Mouse (Mus musculus): ENCODE results near the gene Btf3l4. TPM values are rescaled to one million over a fixed set of nuclear protein-coding genes. Genes with fewer than 3 reads are reported as not detected.

Btf3l4 gene
- polyA plus RNA-seq, 1 experiment from 2014 or later, result 255 TPM

DNA sequence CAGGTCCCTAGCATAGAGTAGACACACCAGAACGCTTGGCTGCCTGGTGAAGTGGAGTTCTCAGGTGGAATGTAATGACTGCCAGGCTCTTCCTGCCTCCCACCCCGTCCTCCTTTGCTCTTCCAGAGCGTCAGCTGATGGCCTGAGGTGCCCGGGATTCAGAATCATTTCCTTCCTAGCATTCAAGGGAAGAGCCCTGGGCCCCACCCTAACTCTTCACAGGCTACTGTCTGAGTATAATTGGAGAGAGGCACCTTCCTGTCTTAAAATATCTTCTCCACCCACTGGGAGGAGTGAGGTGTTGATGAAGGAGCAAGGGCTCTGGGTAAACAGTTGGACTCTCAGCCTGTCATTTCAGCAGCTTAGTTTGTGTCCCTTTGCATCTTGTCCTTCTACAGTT lies 36.7 kb downstream of the Btf3l4 start:
- no peaks in the 10 kb centered on the region for H3K36me3 ChIP-seq (ENCODE audit: control insufficient read depth, insufficient read depth, low read length)
- no peak for ATAC-seq (ENCODE audit: low FRiP score, low TSS enrichment)
- H3K27me3 ChIP-seq (ENCODE audit: control insufficient read depth, insufficient read depth, low read length), result no peaks in the 10 kb centered on the region
- H3K4me1 ChIP-seq (ENCODE audit: control insufficient read depth, insufficient read depth, low read length), result no peaks in the 10 kb centered on the region
- no peak overlapping the region for H3K9ac ChIP-seq (replicated peaks; ENCODE audit: low read length)
- no peaks in the 10 kb centered on the region for H3K9me3 ChIP-seq (ENCODE audit: control insufficient read depth, low read length)
- H3K4me2 ChIP-seq (ENCODE audit: low read length), result no peak overlapping the region
- no peak overlapping the region for H3K27ac ChIP-seq (replicated peaks; ENCODE audit: low read depth, low read length)
- H3K4me3 ChIP-seq (replicated peaks; ENCODE audit: low read depth, low read length), result no peak overlapping the region
- no peak for DNase-seq
- WGBS, result 71% methylated on average over 4 of the region's 4 CpGs

DNA sequence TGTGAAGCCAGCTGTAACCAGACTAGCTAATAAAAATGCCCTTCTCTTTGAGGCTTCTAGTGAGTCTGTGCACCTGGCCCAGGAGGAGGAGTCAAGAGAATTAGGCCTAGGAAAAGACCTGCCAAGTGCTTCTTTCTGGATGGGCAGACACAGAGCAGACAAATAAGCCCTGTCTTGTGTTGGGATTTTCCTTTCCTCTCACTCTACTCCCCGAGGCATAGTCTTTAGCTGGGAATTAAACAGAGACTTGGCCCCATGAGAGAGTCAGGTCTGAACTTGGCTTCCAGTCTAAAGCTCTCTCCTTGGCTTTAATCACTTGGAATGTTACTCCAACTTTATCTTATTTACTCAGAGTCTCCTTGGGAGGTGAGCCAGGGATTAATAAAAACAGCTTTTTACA lies 39.5 kb downstream of the Btf3l4 start:
- Histone ChIP-seq H3K27ac (replicated peaks; ENCODE audit: low read depth, low read length) (no peak overlapping the region), H3K9me3 (ENCODE audit: control insufficient read depth, low read length) (no peaks in the 10 kb centered on the region), H3K36me3 (ENCODE audit: control insufficient read depth, insufficient read depth, low read length) (no peaks in the 10 kb centered on the region), H3K4me2 (ENCODE audit: low read length) (no peak overlapping the region), H3K27me3 (ENCODE audit: control insufficient read depth, insufficient read depth, low read length) (no peaks in the 10 kb centered on the region), H3K4me1 (ENCODE audit: control insufficient read depth, insufficient read depth, low read length) (no peaks in the 10 kb centered on the region), H3K4me3 (replicated peaks; ENCODE audit: low read depth, low read length) (no peak overlapping the region), H3K9ac (replicated peaks; ENCODE audit: low read length) (no peak overlapping the region)
- 61% methylated on average over 1 of the region's 1 CpGs for WGBS
- no peak for ATAC-seq (ENCODE audit: low FRiP score, low TSS enrichment)
- DNase-seq, result no peak

DNA sequence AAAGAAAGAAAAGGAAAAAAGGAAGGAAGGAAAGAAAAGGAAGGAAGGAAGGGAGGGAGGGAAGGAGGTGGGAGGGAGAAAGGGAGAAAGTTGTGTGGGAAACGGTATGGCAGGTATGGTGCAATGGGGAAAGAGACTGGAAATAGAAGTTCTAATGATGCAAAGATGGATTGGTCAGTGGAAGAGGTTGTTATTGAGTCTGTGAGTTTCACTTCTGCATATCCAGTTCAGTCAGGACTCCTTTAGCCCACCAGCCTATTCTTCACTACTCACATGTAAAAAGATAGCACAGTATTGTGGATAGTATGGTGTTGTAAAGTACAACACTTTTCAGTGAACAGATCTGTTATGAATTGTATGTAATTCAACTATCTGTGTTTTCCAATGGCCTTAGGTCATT lies 42.9 kb downstream of the Btf3l4 start:
- Histone ChIP-seq H3K36me3 (ENCODE audit: control insufficient read depth, insufficient read depth, low read length) (no peaks in the 10 kb centered on the region), H3K27me3 (ENCODE audit: control insufficient read depth, insufficient read depth, low read length) (no peaks in the 10 kb centered on the region), H3K27ac (replicated peaks; ENCODE audit: low read depth, low read length) (no peak overlapping the region), H3K4me2 (ENCODE audit: low read length) (no peak overlapping the region), H3K4me3 (replicated peaks; ENCODE audit: low read depth, low read length) (no peak overlapping the region), H3K4me1 (ENCODE audit: control insufficient read depth, insufficient read depth, low read length) (no peaks in the 10 kb centered on the region), H3K9ac (replicated peaks; ENCODE audit: low read length) (no peak overlapping the region), H3K9me3 (ENCODE audit: control insufficient read depth, low read length) (no peaks in the 10 kb centered on the region)
- DNase-seq (no peak), ATAC-seq (ENCODE audit: low FRiP score, low TSS enrichment) (no peak)
- WGBS, result 73% methylated on average over 1 of the region's 1 CpGs

DNA sequence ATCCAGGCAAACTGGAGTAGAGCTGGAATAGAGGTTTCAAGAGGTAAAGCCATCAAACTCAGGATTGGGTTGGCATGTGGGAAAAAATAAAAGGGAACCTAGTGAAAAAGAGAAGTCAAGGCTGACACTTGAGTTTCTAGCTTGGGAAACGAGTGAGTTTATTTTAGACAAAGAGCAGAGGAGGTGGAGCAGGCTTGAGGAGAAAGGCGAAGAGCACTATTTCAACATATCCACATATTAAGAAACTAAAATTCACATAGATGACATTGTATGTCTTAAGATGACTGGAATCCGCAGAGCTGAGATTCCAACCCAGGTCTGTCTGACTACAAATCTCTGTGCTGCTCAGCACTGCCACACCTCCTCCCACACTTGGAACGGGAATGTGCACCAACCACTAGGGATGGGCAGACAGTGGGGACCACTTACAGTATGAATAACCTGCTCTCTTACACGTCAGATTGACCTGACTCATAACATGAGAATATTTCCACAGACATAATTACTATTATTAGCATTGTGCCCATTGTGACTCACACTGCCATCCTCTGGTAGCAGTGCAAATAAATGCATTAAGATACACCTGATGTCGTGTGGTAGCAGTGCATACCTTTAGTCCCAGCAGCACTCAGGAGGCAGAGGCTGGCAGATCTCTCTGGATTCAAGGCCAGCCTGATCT lies 44.0 kb downstream of the Btf3l4 start:
- H3K9ac ChIP-seq (replicated peaks; ENCODE audit: low read length), result no peak overlapping the region
- H3K27me3 ChIP-seq (ENCODE audit: control insufficient read depth, insufficient read depth, low read length), result no peaks in the 10 kb centered on the region
- 77% methylated on average over 6 of the region's 6 CpGs for WGBS
- H3K4me3 ChIP-seq (replicated peaks; ENCODE audit: low read depth, low read length), result no peak overlapping the region
- no peaks in the 10 kb centered on the region for H3K4me1 ChIP-seq (ENCODE audit: control insufficient read depth, insufficient read depth, low read length)
- no peaks in the 10 kb centered on the region for H3K36me3 ChIP-seq (ENCODE audit: control insufficient read depth, insufficient read depth, low read length)
- no peak overlapping the region for H3K27ac ChIP-seq (replicated peaks; ENCODE audit: low read depth, low read length)
- H3K9me3 ChIP-seq (ENCODE audit: control insufficient read depth, low read length), result no peaks in the 10 kb centered on the region
- DNase-seq, result no peak
- H3K4me2 ChIP-seq (ENCODE audit: low read length), result no peak overlapping the region
- no peak for ATAC-seq (ENCODE audit: low FRiP score, low TSS enrichment)

DNA sequence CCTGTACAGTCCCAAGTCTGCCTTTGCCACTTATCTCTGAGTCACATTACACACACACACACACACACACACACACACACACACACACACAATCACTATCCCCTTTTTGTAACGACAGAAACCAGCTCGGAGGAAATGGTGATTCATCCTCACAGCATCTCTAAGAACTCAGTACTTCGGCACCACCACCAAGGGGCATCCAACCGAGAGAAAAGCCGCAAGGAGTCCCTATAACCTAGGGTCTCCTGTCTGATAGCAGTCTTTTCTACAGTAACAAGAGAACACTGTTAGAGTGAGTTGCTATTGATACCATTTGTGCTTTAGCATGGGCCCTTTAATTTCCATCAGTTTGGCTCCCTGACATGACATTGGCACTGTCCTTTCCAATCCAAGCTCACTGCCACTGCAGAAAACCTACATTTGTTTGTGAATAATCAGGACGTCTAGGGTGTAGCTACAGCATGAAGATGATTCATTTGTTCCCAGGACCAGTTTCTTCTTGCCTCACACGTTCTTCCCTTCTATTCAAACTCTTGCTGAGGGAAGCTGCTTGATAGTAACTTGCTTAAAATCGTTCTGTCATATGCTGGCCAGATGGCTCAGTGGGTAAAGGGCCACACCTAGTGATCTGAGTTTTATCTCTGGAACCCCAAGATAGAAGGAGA lies 50.9 kb downstream of the Btf3l4 start:
- Histone ChIP-seq H3K4me3 (replicated peaks; ENCODE audit: low read depth, low read length) (no peak overlapping the region), H3K36me3 (ENCODE audit: control insufficient read depth, insufficient read depth, low read length) (no peaks in the 10 kb centered on the region), H3K4me1 (ENCODE audit: control insufficient read depth, insufficient read depth, low read length) (0 out of 2 replicates have a peak, but pooled peaks cover 8% of the 10 kb centered on the region), H3K4me2 (ENCODE audit: low read length) (no peak overlapping the region), H3K27ac (replicated peaks; ENCODE audit: low read depth, low read length) (no peak overlapping the region), H3K27me3 (ENCODE audit: control insufficient read depth, insufficient read depth, low read length) (no peaks in the 10 kb centered on the region), H3K9me3 (ENCODE audit: control insufficient read depth, low read length) (no peaks in the 10 kb centered on the region), H3K9ac (replicated peaks; ENCODE audit: low read length) (no peak overlapping the region)
- DNase-seq (peak; percentile 11), ATAC-seq (ENCODE audit: low FRiP score, low TSS enrichment) (no peak)
- WGBS, result 37% methylated on average over 8 of the region's 8 CpGs

DNA sequence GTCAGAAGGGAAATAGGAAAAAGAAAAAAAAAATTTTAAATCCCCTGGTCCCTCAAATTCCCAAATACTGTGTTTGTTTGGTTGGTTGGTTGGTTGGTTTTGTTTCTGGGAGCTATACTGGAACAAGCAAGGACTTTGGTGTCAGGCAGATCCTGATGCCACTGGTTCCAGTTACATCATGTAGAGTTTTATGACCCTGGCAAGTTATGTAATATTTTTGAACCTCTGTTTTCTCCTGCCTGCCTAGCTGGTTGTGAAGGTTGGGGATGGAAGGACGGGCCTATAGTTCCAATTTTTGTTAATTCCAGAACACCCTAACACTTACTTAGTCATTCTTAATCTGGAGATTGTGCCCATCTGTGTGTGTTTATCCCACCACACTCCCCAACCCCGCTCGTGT lies 51.8 kb downstream of the Btf3l4 start:
- H3K36me3 ChIP-seq (ENCODE audit: control insufficient read depth, insufficient read depth, low read length), result no peaks in the 10 kb centered on the region
- H3K4me1 ChIP-seq (ENCODE audit: control insufficient read depth, insufficient read depth, low read length), result 0 out of 2 replicates have a peak, but pooled peaks cover 8% of the 10 kb centered on the region
- peak overlapping the region; percentile 68 for H3K4me2 ChIP-seq (ENCODE audit: low read length)
- no peak overlapping the region for H3K9ac ChIP-seq (replicated peaks; ENCODE audit: low read length)
- 46% methylated on average over 3 of the region's 3 CpGs for WGBS
- no peaks in the 10 kb centered on the region for H3K9me3 ChIP-seq (ENCODE audit: control insufficient read depth, low read length)
- DNase-seq, result no peak
- ATAC-seq (ENCODE audit: low FRiP score, low TSS enrichment), result no peak
- H3K4me3 ChIP-seq (replicated peaks; ENCODE audit: low read depth, low read length), result no peak overlapping the region
- H3K27ac ChIP-seq (replicated peaks; ENCODE audit: low read depth, low read length), result no peak overlapping the region
- no peaks in the 10 kb centered on the region for H3K27me3 ChIP-seq (ENCODE audit: control insufficient read depth, insufficient read depth, low read length)

DNA sequence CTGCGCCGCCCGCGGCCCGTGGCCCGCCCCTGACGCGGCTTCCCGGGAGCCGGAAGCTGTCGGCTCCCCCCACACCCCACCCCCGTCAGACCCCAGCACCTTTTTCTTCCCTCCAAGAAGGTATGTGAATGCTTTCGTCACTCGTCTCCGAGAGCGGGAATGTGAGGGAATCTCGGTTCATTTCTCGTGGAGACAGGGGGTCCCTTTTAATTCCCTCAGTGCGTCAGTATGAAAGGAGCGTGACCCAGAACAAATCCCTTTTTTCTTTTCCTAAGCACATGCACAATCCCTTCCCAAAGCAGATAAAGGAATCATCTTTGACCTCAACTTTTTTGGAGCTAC lies 52.6 kb downstream of the Btf3l4 start:
- no peaks in the 10 kb centered on the region for H3K9me3 ChIP-seq (ENCODE audit: control insufficient read depth, low read length)
- no peak for DNase-seq
- WGBS, result under 1% methylated on average over 20 of the region's 20 CpGs
- H3K4me1 ChIP-seq (ENCODE audit: control insufficient read depth, insufficient read depth, low read length), result 0 out of 2 replicates have a peak, but pooled peaks cover 8% of the 10 kb centered on the region
- H3K4me3 ChIP-seq (replicated peaks; ENCODE audit: low read depth, low read length), result peak overlapping the region; percentile 86
- ATAC-seq (ENCODE audit: low FRiP score, low TSS enrichment), result no peak
- H3K9ac ChIP-seq (replicated peaks; ENCODE audit: low read length), result peak overlapping the region; percentile 98
- no peaks in the 10 kb centered on the region for H3K27me3 ChIP-seq (ENCODE audit: control insufficient read depth, insufficient read depth, low read length)
- H3K36me3 ChIP-seq (ENCODE audit: control insufficient read depth, insufficient read depth, low read length), result no peaks in the 10 kb centered on the region
- peak overlapping the region; percentile 97 for H3K27ac ChIP-seq (replicated peaks; ENCODE audit: low read depth, low read length)
- peak overlapping the region; percentile 68 for H3K4me2 ChIP-seq (ENCODE audit: low read length)

DNA sequence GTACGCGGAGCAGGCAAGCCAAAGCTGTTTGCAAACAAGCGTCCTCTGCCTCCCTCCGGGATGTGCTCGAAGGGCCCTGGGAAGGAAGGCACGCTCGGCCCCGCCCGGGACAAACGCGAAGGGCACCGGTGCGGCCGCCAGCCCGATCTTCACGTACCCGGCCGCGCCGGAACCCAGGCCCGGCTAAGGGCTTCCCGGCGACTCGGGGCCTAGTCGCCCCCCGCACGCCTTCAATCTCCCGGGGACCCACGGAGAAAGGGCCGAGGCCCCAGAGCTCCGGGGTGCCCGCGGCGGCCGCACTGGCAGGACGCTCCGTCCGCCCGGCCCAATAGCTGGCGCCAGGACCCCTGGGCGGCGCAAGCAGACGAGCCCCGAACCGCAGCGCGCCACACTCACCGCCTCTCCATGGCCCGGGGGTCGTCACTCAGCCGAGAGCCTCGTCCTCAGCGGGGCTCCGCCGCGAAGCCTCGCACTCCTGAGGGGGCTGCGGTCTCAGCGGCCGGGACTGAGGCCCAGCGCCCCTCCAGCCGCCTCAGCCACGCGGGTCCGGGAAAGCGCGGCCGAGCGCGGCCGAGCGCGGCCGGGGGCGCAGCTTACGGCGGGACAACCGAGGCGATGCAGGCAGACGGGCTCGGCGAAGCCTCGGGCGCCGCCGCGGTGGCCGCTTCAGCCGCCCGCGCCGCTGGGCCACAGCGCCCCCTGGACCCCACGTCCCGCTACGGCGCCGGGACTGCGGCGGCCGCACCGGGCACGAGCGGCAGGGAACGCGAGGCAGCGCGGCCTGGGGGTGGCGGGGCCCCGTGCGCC lies 53.2 kb downstream of the Btf3l4 start, which contains the start of gene Zfyve9:
Zfyve9 (minus strand) TSS at position 742 of the 807 bp plus-strand sequence.
- Histone ChIP-seq H3K27ac (replicated peaks; ENCODE audit: low read depth, low read length) (peak within 1 kb of the TSS; percentile 97), H3K27me3 (ENCODE audit: control insufficient read depth, insufficient read depth, low read length) (no peaks in the 10 kb centered on the region), H3K4me2 (ENCODE audit: low read length) (peak within 1 kb of the TSS; percentile 68), H3K4me3 (replicated peaks; ENCODE audit: low read depth, low read length) (peak within 1 kb of the TSS; percentile 86), H3K4me1 (ENCODE audit: control insufficient read depth, insufficient read depth, low read length) (0 out of 2 replicates have a peak, but pooled peaks cover 8% of the 10 kb centered on the region), H3K9ac (replicated peaks; ENCODE audit: low read length) (peak within 1 kb of the TSS; percentile 98), H3K36me3 (ENCODE audit: control insufficient read depth, insufficient read depth, low read length) (no peaks in the 10 kb centered on the region), H3K9me3 (ENCODE audit: control insufficient read depth, low read length) (no peaks in the 10 kb centered on the region)
- DNase-seq (peak; percentile 92), ATAC-seq (ENCODE audit: low FRiP score, low TSS enrichment) (peak; percentile 91)
- WGBS, result under 1% methylated on average over 111 of the region's 111 CpGs
